Mouse (Mus musculus) heart, postnatal 0 days (tissue): ENCODE measurements around the gene Syngr1.

ENCODE experiments used
- CTCF ChIP-seq: IDR thresholded peaks from 2 replicates; pipeline ENCODE4 v1.5.1; 2016; ENCODE audit warnings: antibody characterized with exemption, control low read depth, low read depth
- EP300 ChIP-seq: IDR thresholded peaks from 2 replicates; pipeline ENCODE4 v1.6.1; 2016; ENCODE audit warnings: antibody characterized with exemption, low read depth

- TF ChIP-seq EP300 (peak; percentile 59; the same call in 1 of the 2 replicates), CTCF (peak; percentile 22)
Observed at GRCm38 (mm10) chr15:80083276-80083731, 7.8 kb upstream of the Syngr1 start.
